Mouse (Mus musculus): ENCODE data around the gene Ptpn5. TPM values are rescaled to one million over a fixed set of nuclear protein-coding genes. Genes with fewer than 3 reads are reported as not detected.

The Ptpn5 gene
- total and polyA plus RNA-seq, 3 experiments: 0.03 TPM; not detected in 2

DNA sequence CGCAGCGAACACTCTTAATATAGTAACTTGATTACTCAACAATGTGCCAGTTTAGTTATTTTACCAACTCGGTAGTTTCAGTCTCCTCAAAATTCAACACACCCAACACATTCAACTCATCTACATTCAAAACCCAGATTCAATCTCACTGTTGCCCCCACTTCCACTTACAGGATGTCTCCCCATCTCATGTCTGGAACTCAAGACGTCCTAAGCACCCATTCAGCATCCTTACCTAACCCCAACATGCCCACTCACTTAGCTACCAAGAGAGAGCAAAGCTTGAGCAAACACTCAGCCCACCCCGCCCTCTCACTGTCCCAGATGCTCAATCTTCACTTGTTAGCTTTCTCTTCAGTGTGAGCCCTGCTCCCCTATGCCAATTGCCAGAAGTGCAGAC, 71.9 kb downstream of the Ptpn5 start:
- H3K9ac ChIP-seq (ENCODE audit: control insufficient read depth, low read depth, low read length, poor library complexity, severe bottlenecking): no peak overlapping the region
- H3K4me3 ChIP-seq (ENCODE audit: control insufficient read depth in 1 of 2, insufficient read depth in 1 of 2, low read depth in 2 of 2, low read length in 2 of 2): no peak overlapping the region
- DNase-seq (ENCODE audit: low read depth, low spot score): no peak
- peaks cover 0 to 3% of the 10 kb centered on the region in 2 experiments; a peak in 2 of 4 replicates for H3K27me3 ChIP-seq (ENCODE audit: control insufficient read depth in 1 of 2, insufficient read depth in 2 of 2, low read length in 2 of 2)
- 0 out of 4 replicates have a peak, but pooled peaks cover 0 to 2% of the 10 kb centered on the region in 2 experiments for H3K36me3 ChIP-seq (ENCODE audit: control insufficient read depth in 1 of 2, insufficient read depth in 2 of 2, low read length in 2 of 2)
- TF ChIP-seq ELF1 (IDR thresholded peaks at IDR 0.05; ENCODE audit: low read depth, low read length) (no peak), BHLHE40 (IDR thresholded peaks at IDR 0.05; ENCODE audit: borderline replicate concordance, low read depth, low read length) (no peak), NELFE (IDR thresholded peaks at IDR 0.05; ENCODE audit: low read depth, low read length) (no peak), MXI1 (IDR thresholded peaks at IDR 0.05; ENCODE audit: low read depth, low read length) (no peak), POLR2A (IDR thresholded peaks at IDR 0.05; ENCODE audit: control insufficient read depth in 1 of 2, insufficient read depth in 1 of 2, low read depth in 1 of 2, low read length in 2 of 2, poor library complexity in 1 of 2) (no peak), CHD1 (IDR thresholded peaks at IDR 0.05; ENCODE audit: low read depth, low read length) (no peak), SMC3 (IDR thresholded peaks at IDR 0.05; ENCODE audit: low read depth, low read length) (no peak), KAT2A (conservative IDR thresholded peaks at IDR 0.05; ENCODE audit: low read depth, low read length) (no peak), ZMIZ1 (IDR thresholded peaks at IDR 0.05; ENCODE audit: low read depth, low read length) (no peak), ETS1 (IDR thresholded peaks at IDR 0.05; ENCODE audit: low read depth, low read length) (no peak), USF2 (IDR thresholded peaks at IDR 0.05; ENCODE audit: borderline replicate concordance in 1 of 2, insufficient read depth in 1 of 2, low read depth in 1 of 2, low read length in 2 of 2) (no peak), CHD2 (IDR thresholded peaks at IDR 0.05; ENCODE audit: low read length) (no peak), USF1 (IDR thresholded peaks at IDR 0.05; ENCODE audit: low read depth, low read length) (no peak), NRF1 (IDR thresholded peaks at IDR 0.05; ENCODE audit: insufficient read depth, low read depth, low read length, poor library complexity, severe bottlenecking) (no peak), MAX (IDR thresholded peaks at IDR 0.05; ENCODE audit: low read length) (no peak), POLR2AphosphoS5 (IDR thresholded peaks at IDR 0.05; ENCODE audit: borderline replicate concordance, low read depth, low read length) (no peak), CTCF (IDR thresholded peaks at IDR 0.05 in 2 of 3, conservative IDR thresholded peaks at IDR 0.05 in 1 of 3; ENCODE audit: control insufficient read depth in 1 of 3, insufficient read depth in 1 of 3, low read depth in 2 of 3, low read length in 3 of 3, poor library complexity in 1 of 3, severe bottlenecking in 1 of 3) (no peak)
- no peaks in the 10 kb centered on the region for H3K4me1 ChIP-seq (ENCODE audit: control insufficient read depth in 1 of 2, insufficient read depth in 2 of 2, low read length in 2 of 2)
- H3K79me2 ChIP-seq (ENCODE audit: control insufficient read depth, insufficient read depth, low read length, poor library complexity): no peaks in the 10 kb centered on the region
- H3K9me3 ChIP-seq (replicated peaks; ENCODE audit: insufficient read depth, low read length): no peaks in the 10 kb centered on the region
- H3K27ac ChIP-seq (ENCODE audit: control insufficient read depth, low read depth, low read length): no peak overlapping the region

DNA sequence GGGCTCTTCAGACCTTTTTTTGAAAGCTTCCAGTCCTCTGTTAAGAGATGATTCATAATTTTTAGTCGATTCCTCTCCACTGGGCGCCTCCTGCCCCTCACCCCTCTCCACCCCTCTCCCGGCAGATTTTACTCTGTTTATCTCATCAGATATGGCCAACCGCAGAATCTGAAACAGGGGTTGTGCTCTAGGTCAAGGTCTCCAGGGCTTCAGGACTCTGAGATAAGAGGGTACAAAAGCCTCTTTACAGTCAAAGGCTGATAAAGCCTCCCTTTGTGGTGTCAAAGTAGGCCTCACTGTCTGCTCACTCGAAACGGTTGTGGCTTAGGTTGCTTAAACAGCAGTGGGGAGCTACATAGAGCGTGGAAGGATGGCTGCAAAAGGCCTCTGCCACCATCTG, 74.1 kb downstream of the Ptpn5 start:
- Histone ChIP-seq H3K36me3 (ENCODE audit: control insufficient read depth in 1 of 2, insufficient read depth in 2 of 2, low read length in 2 of 2) (0 out of 4 replicates have a peak, but pooled peaks cover 0 to 2% of the 10 kb centered on the region in 2 experiments), H3K4me3 (ENCODE audit: control insufficient read depth in 1 of 2, insufficient read depth in 1 of 2, low read depth in 2 of 2, low read length in 2 of 2) (no peak overlapping the region), H3K27me3 (ENCODE audit: control insufficient read depth in 1 of 2, insufficient read depth in 2 of 2, low read length in 2 of 2) (peaks cover 0 to 3% of the 10 kb centered on the region in 2 experiments; a peak in 2 of 4 replicates), H3K9ac (ENCODE audit: control insufficient read depth, low read depth, low read length, poor library complexity, severe bottlenecking) (no peak overlapping the region), H3K4me1 (ENCODE audit: control insufficient read depth in 1 of 2, insufficient read depth in 2 of 2, low read length in 2 of 2) (no peaks in the 10 kb centered on the region), H3K9me3 (replicated peaks; ENCODE audit: insufficient read depth, low read length) (no peaks in the 10 kb centered on the region), H3K79me2 (ENCODE audit: control insufficient read depth, insufficient read depth, low read length, poor library complexity) (no peaks in the 10 kb centered on the region), H3K27ac (ENCODE audit: control insufficient read depth, low read depth, low read length) (no peak overlapping the region)
- DNase-seq (ENCODE audit: low read depth, low spot score): peak; percentile 33
- TF ChIP-seq EP300 (IDR thresholded peaks at IDR 0.05; ENCODE audit: low read depth in 1 of 2, low read length in 2 of 2) (peak; percentile 29 to 54; a peak in 2 of 4 replicates), ELF1 (IDR thresholded peaks at IDR 0.05; ENCODE audit: low read depth, low read length) (no peak), ETS1 (IDR thresholded peaks at IDR 0.05; ENCODE audit: low read depth, low read length) (peak; percentile 32; the same call in 1 of the 2 replicates), MAFK (IDR thresholded peaks at IDR 0.05; ENCODE audit: borderline replicate concordance, low read depth, low read length) (peak; percentile 38; the same call in 1 of the 2 replicates), HCFC1 (IDR thresholded peaks at IDR 0.05; ENCODE audit: low read depth, low read length) (no peak), MEF2A (IDR thresholded peaks at IDR 0.05; ENCODE audit: extremely low read depth, insufficient replicate concordance, low read depth, low read length, poor library complexity, severe bottlenecking) (no peak), UBTF (IDR thresholded peaks at IDR 0.05; ENCODE audit: borderline replicate concordance, insufficient read depth, low read depth, low read length) (no peak), RCOR1 (IDR thresholded peaks at IDR 0.05; ENCODE audit: low read depth, low read length) (peak; percentile 93), MAZ (IDR thresholded peaks at IDR 0.05; ENCODE audit: low read depth, low read length) (0 out of 2 replicates have a peak, but pooled peaks have one; percentile 23), SIN3A (IDR thresholded peaks at IDR 0.05; ENCODE audit: low read length) (no peak), POLR2A (IDR thresholded peaks at IDR 0.05; ENCODE audit: control insufficient read depth in 1 of 2, insufficient read depth in 1 of 2, low read depth in 1 of 2, low read length in 2 of 2, poor library complexity in 1 of 2) (no peak), TAL1 (IDR thresholded peaks at IDR 0.05; ENCODE audit: low read length) (no peak), USF2 (IDR thresholded peaks at IDR 0.05; ENCODE audit: borderline replicate concordance in 1 of 2, insufficient read depth in 1 of 2, low read depth in 1 of 2, low read length in 2 of 2) (no peak), GABPA (IDR thresholded peaks at IDR 0.05; ENCODE audit: low read depth, low read length) (no peak), CTCF (IDR thresholded peaks at IDR 0.05 in 2 of 3, conservative IDR thresholded peaks at IDR 0.05 in 1 of 3; ENCODE audit: control insufficient read depth in 1 of 3, insufficient read depth in 1 of 3, low read depth in 2 of 3, low read length in 3 of 3, poor library complexity in 1 of 3, severe bottlenecking in 1 of 3) (no peak), ZNF384 (IDR thresholded peaks at IDR 0.05; ENCODE audit: low read depth, low read length) (no peak), KAT2A (conservative IDR thresholded peaks at IDR 0.05; ENCODE audit: low read depth, low read length) (no peak), NRF1 (IDR thresholded peaks at IDR 0.05; ENCODE audit: insufficient read depth, low read depth, low read length, poor library complexity, severe bottlenecking) (no peak), TBP (IDR thresholded peaks at IDR 0.05; ENCODE audit: low read depth, low read length) (no peak)

Measured in MEL (cell line).